Mouse (Mus musculus): ENCODE data around the gene Aldh2.
"Not testable (repeated sequence)": the region's sequence is repeated elsewhere in the genome, so short reads cannot be mapped to it uniquely, and the experiment has no call there.

Gene Aldh2

GRCm38 (mm10) chr5:121593451-121594401 is at the start of gene Aldh2:
Gene Aldh2, minus strand, starts transcription at chr5:121593824.
- peak; percentile 46 for DNase-seq (ENCODE audit: low read depth, low spot score)

DNA sequence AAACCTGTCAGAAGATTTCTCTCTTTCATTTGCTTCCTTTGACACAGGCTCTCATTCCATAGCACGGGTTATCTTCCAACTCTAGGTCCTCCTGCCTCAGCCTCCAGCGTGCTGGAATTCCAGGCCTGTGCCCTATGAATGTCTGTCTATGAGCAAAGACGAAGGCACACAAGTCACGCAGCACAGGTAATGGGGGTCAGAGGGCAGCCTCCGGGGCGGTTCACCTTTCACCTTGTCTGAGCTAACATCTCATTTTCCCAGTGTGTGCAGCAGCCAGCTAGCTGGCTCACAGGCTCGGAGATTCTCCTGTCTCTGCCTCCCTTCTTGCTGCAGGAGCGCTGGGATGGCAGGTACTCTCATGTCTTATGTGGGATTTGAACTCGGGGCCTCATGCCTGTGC is 46.0 kb upstream of the Aldh2 start:
- no peak for DNase-seq (ENCODE audit: low read depth, low spot score)

DNA sequence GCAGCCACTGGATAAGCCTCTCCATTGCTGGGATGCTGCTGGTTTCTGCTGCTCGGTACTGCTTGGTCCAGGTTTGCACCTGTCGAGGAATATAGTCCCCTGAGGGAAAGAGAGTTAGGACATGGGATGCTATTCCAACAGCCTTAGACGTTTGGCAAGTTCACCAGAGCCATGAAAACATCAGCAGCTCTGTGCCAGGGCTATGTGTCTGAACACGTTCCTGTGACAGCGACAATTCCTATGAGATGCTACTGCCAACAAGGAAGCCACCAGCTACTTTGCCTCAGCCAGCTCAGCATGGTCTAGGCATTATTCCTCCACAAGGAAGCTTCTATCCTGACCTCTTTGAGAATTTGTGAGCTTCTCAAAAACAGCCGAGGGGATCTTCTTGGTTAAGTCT is 43.7 kb upstream of the Aldh2 start:
- DNase-seq (ENCODE audit: low read depth, low spot score), result no peak

- DNase-seq (ENCODE audit: low read depth, low spot score), result no peak
These were observed 41.0 kb upstream of the Aldh2 start for GRCm38 (mm10) chr5:121634668-121635067.

- DNase-seq (ENCODE audit: low read depth, low spot score), result no peak
These were observed 39.2 kb upstream of the Aldh2 start for GRCm38 (mm10) chr5:121632804-121633203.

- not testable (repeated sequence) for DNase-seq (ENCODE audit: low read depth, low spot score)
These were observed 37.6 kb upstream of the Aldh2 start for GRCm38 (mm10) chr5:121631106-121631647.

GRCm38 (mm10) chr5:121627871-121628270 is 34.2 kb upstream of the Aldh2 start:
- peak; percentile 55 for DNase-seq (ENCODE audit: low read depth, low spot score)

DNA sequence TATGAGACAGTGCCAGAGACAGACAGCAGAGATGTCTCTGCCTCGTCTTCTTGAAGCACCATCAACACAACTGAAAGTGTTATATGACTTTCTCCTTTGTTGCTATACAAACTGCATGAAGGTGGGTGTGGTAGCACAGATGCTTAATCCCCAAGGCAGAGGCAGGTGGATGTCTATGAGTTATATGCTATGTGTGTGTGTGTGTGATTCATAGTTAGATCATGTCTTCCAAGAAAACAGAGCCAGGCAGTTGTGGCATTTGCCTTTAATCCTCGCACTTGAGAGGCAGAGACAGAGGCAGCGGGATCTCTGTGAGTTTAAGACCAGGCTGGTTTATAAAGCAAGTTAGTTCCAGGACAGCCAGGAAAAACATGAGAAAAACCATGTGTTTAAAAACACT is 29.6 kb upstream of the Aldh2 start:
- DNase-seq (ENCODE audit: low read depth, low spot score), result no peak

DNA sequence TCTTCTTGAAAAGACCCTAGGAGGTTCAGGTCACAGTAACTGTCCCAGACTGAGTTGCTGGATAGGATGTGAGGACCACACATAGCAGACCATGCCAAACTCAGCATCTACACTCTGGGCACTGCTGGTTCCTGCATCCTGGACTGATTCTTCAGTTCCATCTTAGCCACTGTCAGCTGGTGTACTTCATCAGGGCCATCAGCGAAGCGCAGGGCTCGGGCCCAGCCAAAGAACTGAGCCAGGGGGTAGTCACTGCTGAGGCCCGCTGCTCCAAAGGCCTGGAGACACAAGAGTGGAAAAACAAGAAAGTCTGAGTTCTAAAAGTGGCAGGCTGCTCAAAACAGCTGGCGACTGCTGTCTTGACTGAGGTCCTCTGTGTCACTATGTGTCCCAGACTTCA is 27.5 kb upstream of the Aldh2 start:
- no peak for DNase-seq (ENCODE audit: low read depth, low spot score)

GRCm38 (mm10) chr5:121618592-121619513 is 25.2 kb upstream of the Aldh2 start, which contains the start of gene Acad12:
Gene Acad12, minus strand, starts transcription at chr5:121618938.
- DNase-seq (ENCODE audit: low read depth, low spot score), result peak; percentile 86

GRCm38 (mm10) chr5:121614921-121615320 is 21.3 kb upstream of the Aldh2 start:
- DNase-seq (ENCODE audit: low read depth, low spot score), result not testable (repeated sequence)

DNA sequence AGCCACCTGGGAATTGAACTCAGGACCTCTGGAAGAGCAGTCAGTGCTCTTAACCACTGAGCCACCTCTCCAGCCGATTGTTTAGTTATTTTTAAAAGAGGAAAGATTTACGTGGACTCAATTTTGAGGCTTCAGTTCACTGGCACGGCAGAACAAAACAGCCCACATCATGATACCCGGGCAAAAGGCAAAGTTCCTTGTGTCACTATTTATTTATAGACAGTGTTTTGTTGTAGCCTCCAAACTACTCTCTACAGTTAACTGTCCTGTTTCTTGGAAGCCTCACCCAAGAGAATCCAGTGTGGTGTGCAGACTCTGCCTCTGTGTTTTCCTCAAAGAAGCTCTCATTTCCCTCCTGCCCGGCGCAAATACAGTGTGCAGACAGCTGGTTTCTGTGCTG is 18.4 kb upstream of the Aldh2 start:
- DNase-seq (ENCODE audit: low read depth, low spot score), result no peak

DNA sequence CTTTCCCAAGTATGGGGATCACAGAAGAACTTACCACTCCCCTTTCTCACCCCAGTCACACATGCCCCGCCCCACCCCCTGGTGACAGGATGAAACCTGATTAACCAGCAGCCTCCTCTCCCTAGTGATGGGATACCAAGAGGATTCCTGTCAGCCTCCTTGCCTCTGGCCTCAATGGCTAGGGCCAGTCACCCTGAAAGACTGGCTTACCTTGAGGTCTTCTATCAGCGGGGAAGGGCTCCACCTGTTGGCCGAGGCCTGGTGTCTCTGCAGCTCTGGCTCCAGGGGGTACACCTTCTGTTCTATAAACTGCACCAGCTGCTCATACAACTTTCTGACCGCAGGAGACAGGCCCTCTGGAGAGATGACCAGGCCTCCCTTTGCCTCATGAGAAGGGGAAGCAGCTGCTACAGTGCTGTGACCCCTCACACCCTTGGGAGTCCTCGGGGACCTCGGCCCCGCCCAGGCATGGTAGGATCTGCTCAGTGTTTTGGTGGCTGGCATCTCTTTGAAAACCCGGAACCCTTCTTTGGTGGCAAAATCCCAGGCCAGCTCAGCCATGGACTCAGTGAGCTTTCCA is 16.0 kb upstream of the Aldh2 start:
- not testable (repeated sequence) for DNase-seq (ENCODE audit: low read depth, low spot score)

- DNase-seq (ENCODE audit: low read depth, low spot score), result peak; percentile 53
These were observed 12.5 kb upstream of the Aldh2 start for GRCm38 (mm10) chr5:121606151-121606550.

- DNase-seq (ENCODE audit: low read depth, low spot score), result not testable (repeated sequence)
These were observed 10.2 kb upstream of the Aldh2 start for GRCm38 (mm10) chr5:121603815-121604214.

DNA sequence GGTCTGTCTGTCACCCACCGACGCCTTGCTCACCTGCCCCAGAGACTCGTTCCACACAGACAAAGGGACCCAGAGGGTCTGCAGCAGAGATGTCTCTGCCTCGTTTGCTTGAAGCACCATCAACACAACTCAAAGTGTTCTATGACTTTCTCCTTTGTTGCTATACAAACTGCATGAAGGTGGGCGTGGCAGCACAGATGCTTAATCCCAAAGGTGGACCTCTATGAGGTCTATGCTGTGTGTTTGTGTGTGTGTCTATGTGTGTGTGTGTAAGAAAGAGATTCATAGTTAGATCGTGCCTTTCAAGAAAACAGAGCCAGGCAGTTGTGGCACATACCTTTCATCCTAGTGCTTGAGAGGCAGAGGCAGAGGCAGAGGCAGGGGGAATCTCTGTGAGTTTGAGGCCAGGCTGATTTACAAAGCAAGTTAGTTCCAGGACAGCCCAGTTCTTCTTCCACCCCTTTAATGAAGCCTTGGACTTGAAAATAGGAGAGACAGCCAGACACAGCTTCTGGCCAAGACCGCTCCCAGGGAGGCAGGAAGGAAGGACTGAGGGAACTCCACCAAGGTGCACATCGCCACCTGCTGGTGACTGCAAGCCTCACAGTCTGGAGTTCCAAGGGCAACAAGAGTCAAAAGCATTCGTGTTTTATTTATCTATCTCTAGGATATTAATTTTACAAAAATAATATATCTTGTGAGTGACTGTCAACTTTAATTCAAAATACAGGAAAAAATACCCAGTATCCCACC is 8.1 kb upstream of the Aldh2 start:
- DNase-seq (ENCODE audit: low read depth, low spot score), result peak; percentile 72

DNA sequence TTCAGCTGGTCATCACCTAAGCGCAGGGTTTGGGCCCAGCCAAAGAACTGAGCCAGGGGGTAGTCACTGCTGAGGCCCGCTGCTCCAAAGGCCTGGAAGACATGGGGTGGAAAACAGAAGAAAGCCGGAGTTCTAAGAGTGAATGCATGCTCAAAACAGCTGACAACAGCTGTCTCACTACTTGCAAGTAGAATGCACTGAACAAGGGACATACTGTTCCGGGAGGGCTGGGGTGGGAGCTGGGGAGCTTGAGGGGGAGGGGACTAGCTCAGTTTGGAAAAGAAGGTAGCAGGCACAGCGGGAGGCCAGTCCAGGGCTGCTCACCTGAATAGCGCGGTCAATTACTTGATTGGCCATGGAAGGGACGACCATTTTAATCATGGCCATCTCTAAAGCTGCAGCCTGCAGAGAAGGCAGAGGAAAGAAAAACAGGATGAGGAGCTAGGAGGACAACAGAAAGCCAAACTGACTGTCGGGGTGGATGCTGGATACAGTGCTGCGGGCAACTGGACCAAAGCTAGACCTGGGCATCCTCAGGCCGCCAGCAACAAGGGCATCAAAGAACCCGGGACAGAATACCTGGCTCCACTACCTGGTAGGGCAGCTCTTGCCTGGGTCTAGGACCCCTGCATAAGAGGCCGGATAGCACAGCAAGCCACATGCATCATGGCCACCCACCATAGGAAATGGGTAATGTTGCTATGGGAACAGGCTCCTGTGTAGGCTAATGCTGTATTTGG is 5.4 kb upstream of the Aldh2 start:
- DNase-seq (ENCODE audit: low read depth, low spot score), result no peak

- DNase-seq (ENCODE audit: low read depth, low spot score), result no peak
These were observed 4.4 kb upstream of the Aldh2 start for GRCm38 (mm10) chr5:121597991-121598537.

DNA sequence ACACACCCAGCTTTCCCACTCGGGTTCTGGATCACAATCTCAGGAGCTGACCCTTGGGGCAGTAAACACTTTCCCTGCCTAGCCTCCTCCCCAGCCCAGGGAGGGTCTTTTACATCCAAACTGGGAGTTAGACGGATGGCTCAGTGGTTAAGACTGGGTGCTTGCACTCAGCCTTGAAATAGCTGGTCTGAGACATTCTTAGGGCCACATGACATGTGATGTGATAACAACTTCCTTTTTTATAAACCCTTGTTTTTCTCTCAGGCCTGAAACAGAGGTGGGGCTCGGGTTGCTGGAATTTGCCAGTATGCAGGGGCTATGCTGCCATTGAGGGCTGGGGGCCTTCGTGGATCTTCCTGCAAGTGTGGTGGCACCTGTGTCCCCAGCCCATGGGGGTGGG is 3.7 kb upstream of the Aldh2 start:
- no peak for DNase-seq (ENCODE audit: low read depth, low spot score)

DNA sequence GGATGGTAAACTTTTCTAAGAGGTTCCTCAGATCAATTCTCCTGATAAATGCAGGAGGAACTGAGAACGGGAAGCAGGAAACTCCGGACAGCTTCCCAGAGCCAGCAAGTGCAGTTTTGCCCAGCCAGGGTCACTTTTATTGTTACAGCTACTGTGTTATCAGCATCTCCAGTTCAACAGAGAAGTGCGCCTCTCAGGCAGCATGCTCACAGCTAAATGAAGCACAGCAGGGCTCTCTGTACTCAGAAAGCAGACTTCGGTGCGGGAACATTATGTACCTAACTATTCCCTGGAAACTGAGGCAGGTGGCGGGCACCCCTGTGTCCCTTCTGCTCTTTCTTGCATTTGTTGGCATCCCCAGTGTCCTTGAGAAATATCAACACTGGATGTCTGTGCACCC is 2.6 kb upstream of the Aldh2 start:
- DNase-seq (ENCODE audit: low read depth, low spot score), result no peak

Measured in retina, postnatal 7 days (tissue).